Mouse (Mus musculus) myocyte (in vitro differentiated cells): Measurements from ENCODE around the gene Gm49776. TPM values are rescaled to one million over a fixed set of nuclear protein-coding genes. Genes with fewer than 3 reads are reported as not detected.

Experiments used
- H3K27me3 ChIP-seq: one replicate; pipeline ENCODE4 v1.6.1; 2011; ENCODE audit not compliant: control insufficient read depth, insufficient read depth, insufficient read length
- H3K36me3 ChIP-seq: one replicate; pipeline ENCODE4 v1.6.1; 2011; ENCODE audit not compliant: control insufficient read depth, insufficient read depth
- H3K4me2 ChIP-seq: one replicate; pipeline ENCODE4 v1.6.1; 2011; ENCODE audit warnings: low read depth, control low read depth
- H3K4me3 ChIP-seq: one replicate; pipeline ENCODE4 v1.5.1; 2011; ENCODE audit warnings: mild to moderate bottlenecking, control low read depth, moderate library complexity
- H3K79me2 ChIP-seq: one replicate; pipeline ENCODE4 v1.6.1; 2011; ENCODE audit not compliant: control insufficient read depth, insufficient read depth
- H3ac ChIP-seq: one replicate; pipeline ENCODE4 v1.6.1; 2011; ENCODE audit not compliant: control insufficient read depth, insufficient read length
- CEBPB ChIP-seq: IDR thresholded peaks from 2 replicates; pipeline ENCODE4 v1.6.1; 2011; ENCODE audit warnings: mild to moderate bottlenecking, moderate library complexity; ENCODE audit not compliant: poor library complexity, insufficient read depth, severe bottlenecking
- E2F4 ChIP-seq: IDR thresholded peaks from one replicate; pipeline ENCODE4 v1.6.1; 2011; ENCODE audit warnings: mild to moderate bottlenecking, control low read depth, moderate library complexity; ENCODE audit not compliant: insufficient read depth
- MAX ChIP-seq: IDR thresholded peaks from one replicate; pipeline ENCODE4 v1.6.1; 2011; ENCODE audit warnings: low read depth, mild to moderate bottlenecking, control low read depth
- MYOD1 ChIP-seq, 3 experiments: IDR thresholded peaks; one replicate each; pipeline ENCODE4 v1.6.1; 2011; ENCODE audit warnings: control low read depth in 2 of 3, low read depth in 2 of 3, mild to moderate bottlenecking in 2 of 3, moderate library complexity in 1 of 3; ENCODE audit not compliant: insufficient read length in 2 of 3, control insufficient read depth in 1 of 3
- MYOG ChIP-seq, 3 experiments: IDR thresholded peaks; one replicate each; pipeline ENCODE4 v1.6.1; 2011; ENCODE audit warnings: control low read depth in 2 of 3, low read depth in 2 of 3, mild to moderate bottlenecking in 2 of 3; ENCODE audit not compliant: insufficient read length in 2 of 3, control insufficient read depth in 1 of 3, insufficient read depth in 1 of 3
- POLR2A ChIP-seq: IDR thresholded peaks from one replicate; pipeline ENCODE4 v1.6.1; 2011; ENCODE audit warnings: low read depth, mild to moderate bottlenecking, control low read depth, moderate library complexity; ENCODE audit not compliant: insufficient read length
- POLR2AphosphoS2 ChIP-seq: IDR thresholded peaks from one replicate; pipeline ENCODE4 v1.6.1; 2011; ENCODE audit warnings: low read depth, control low read depth; ENCODE audit not compliant: insufficient read length
- REST ChIP-seq: IDR thresholded peaks from one replicate; pipeline ENCODE4 v1.6.1; 2011; ENCODE audit warnings: mild to moderate bottlenecking, control low read depth, moderate library complexity; ENCODE audit not compliant: insufficient read depth, insufficient read length
- SRF ChIP-seq: IDR thresholded peaks from one replicate; pipeline ENCODE4 v1.6.1; 2011; ENCODE audit warnings: low read depth; ENCODE audit not compliant: control insufficient read depth, insufficient read length
- TCF12 ChIP-seq: IDR thresholded peaks from one replicate; pipeline ENCODE4 v1.6.1; 2011; ENCODE audit warnings: mild to moderate bottlenecking, control low read depth; ENCODE audit not compliant: poor library complexity, insufficient read depth, severe bottlenecking
- TCF3 ChIP-seq: IDR thresholded peaks from one replicate; pipeline ENCODE4 v1.6.1; 2011; ENCODE audit warnings: low read depth, control low read depth; ENCODE audit not compliant: insufficient read length
- USF1 ChIP-seq: IDR thresholded peaks from one replicate; pipeline ENCODE4 v1.6.1; 2011; ENCODE audit warnings: low read depth, mild to moderate bottlenecking, control low read depth, moderate library complexity
- polyA plus RNA-seq: library from polyadenylated mRNA; unstranded; fragments of >200 nt; fragmentation: generic; extraction: Trizol; gene quantifications from one replicate; pipeline ENCODE4 v1.2.1, GENCODE M21; 2012; ENCODE audit warnings: missing spikeins

Gm49776 gene
- polyA plus RNA-seq, 1 experiment = 0.08 TPM

GRCm38 (mm10) chr16:18229622-18230021 is 28.5 kb downstream of the Gm49776 start:
- peaks cover 5% of the 10 kb centered on the region for H3K36me3 ChIP-seq
- H3K4me3 ChIP-seq = no peak overlapping the region
- H3K4me2 ChIP-seq = peak overlapping the region; percentile 66
- TF ChIP-seq MYOG (IDR thresholded peaks at IDR 0.05; ENCODE audit: control insufficient read depth in 1 of 3, insufficient read depth in 1 of 3, insufficient read length in 2 of 3, low read depth in 2 of 3) (no peak), MYOD1 (IDR thresholded peaks at IDR 0.05; ENCODE audit: control insufficient read depth in 1 of 3, insufficient read length in 2 of 3, low read depth in 2 of 3) (peak in 1 of 3 experiments; percentile 35)
- H3ac ChIP-seq = no peak overlapping the region
- peaks cover 53% of the 10 kb centered on the region for H3K79me2 ChIP-seq
- no peaks in the 10 kb centered on the region for H3K27me3 ChIP-seq

GRCm38 (mm10) chr16:18228856-18229255 is 29.3 kb downstream of the Gm49776 start:
- Histone ChIP-seq H3K79me2 (peaks cover 46% of the 10 kb centered on the region), H3K27me3 (no peaks in the 10 kb centered on the region), H3K4me3 (no peak overlapping the region), H3ac (no peak overlapping the region), H3K4me2 (peak overlapping the region; percentile 46), H3K36me3 (peaks cover 5% of the 10 kb centered on the region)
- no peak for TF ChIP-seq CEBPB
- TF ChIP-seq POLR2AphosphoS2 = no peak
- no peak for TF ChIP-seq MAX
- no peak for TF ChIP-seq MYOD1 (IDR thresholded peaks at IDR 0.05; ENCODE audit: control insufficient read depth in 1 of 3, insufficient read length in 2 of 3, low read depth in 2 of 3)
- no peak for TF ChIP-seq USF1
- TF ChIP-seq E2F4 = no peak
- no peak for TF ChIP-seq TCF12
- TF ChIP-seq TCF3 = no peak
- TF ChIP-seq SRF = no peak
- TF ChIP-seq POLR2A = no peak
- no peak for TF ChIP-seq REST
- TF ChIP-seq MYOG (IDR thresholded peaks at IDR 0.05; ENCODE audit: control insufficient read depth in 1 of 3, insufficient read depth in 1 of 3, insufficient read length in 2 of 3, low read depth in 2 of 3) = no peak

- peaks cover 38% of the 10 kb centered on the region for H3K79me2 ChIP-seq
- peaks cover 5% of the 10 kb centered on the region for H3K36me3 ChIP-seq
- H3K27me3 ChIP-seq = no peaks in the 10 kb centered on the region
- H3ac ChIP-seq = no peak overlapping the region
- H3K4me3 ChIP-seq = no peak overlapping the region
- H3K4me2 ChIP-seq = no peak overlapping the region
- TF ChIP-seq E2F4 (no peak), USF1 (no peak), SRF (no peak), REST (no peak), TCF3 (no peak), POLR2A (no peak), POLR2AphosphoS2 (no peak), MYOD1 (IDR thresholded peaks at IDR 0.05; ENCODE audit: control insufficient read depth in 1 of 3, insufficient read length in 2 of 3, low read depth in 2 of 3) (no peak), TCF12 (no peak), CEBPB (no peak), MAX (no peak)
Observed at GRCm38 (mm10) chr16:18227897-18228422, 30.2 kb downstream of the Gm49776 start.

DNA sequence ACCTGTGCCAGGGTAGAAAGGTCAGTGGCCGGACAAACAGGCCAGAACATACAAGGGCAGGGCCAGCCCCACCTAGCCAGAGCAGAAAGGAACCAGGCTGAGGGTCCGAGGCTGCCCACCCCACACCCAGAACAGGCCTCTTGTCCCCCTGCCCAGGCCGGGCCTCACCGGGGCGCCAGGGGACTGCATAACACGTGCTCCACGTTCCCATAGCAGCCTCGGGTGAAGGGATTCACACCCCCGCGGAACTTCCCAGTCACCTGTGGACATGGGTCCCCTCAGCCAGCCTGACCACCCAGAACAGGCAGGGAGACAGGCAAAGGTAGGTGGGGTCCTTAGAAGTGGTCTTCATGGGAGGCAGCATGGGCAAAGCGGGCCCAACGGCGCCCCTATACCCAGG is 30.9 kb downstream of the Gm49776 start:
- H3K36me3 ChIP-seq = peaks cover 5% of the 10 kb centered on the region
- no peaks in the 10 kb centered on the region for H3K27me3 ChIP-seq
- no peak overlapping the region for H3ac ChIP-seq
- peaks cover 34% of the 10 kb centered on the region for H3K79me2 ChIP-seq
- no peak overlapping the region for H3K4me3 ChIP-seq
- TF ChIP-seq E2F4 (no peak), TCF3 (no peak), MYOG (IDR thresholded peaks at IDR 0.05; ENCODE audit: control insufficient read depth in 1 of 3, insufficient read depth in 1 of 3, insufficient read length in 2 of 3, low read depth in 2 of 3) (no peak), TCF12 (no peak), MAX (no peak), MYOD1 (IDR thresholded peaks at IDR 0.05; ENCODE audit: control insufficient read depth in 1 of 3, insufficient read length in 2 of 3, low read depth in 2 of 3) (no peak), REST (no peak)
- H3K4me2 ChIP-seq = no peak overlapping the region

DNA sequence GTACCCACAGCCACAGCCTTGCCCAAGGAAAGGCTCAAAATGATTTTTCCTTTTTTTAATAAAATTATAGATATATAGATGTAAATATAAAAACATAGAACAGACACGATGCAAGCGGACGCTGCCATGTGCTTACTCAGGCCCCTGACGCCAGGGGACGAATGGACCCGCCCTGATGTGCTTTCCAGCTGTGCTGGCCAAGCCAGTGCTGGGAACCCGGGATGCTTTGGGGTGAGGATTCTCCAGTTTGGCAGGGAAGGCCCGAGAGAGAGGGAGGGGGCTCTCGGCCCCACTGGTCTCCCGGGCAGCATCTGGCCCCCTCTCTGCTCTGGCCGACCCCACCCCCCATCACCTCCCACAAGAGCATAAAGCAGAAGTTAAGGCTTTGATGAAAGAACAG is 35.9 kb downstream of the Gm49776 start:
- Histone ChIP-seq H3K79me2 (no peaks in the 10 kb centered on the region), H3K27me3 (no peaks in the 10 kb centered on the region), H3K4me3 (no peak overlapping the region), H3K4me2 (no peak overlapping the region), H3ac (no peak overlapping the region), H3K36me3 (peaks cover 5% of the 10 kb centered on the region)
- TF ChIP-seq MAX (no peak), REST (no peak), CEBPB (no peak), TCF3 (no peak), E2F4 (no peak), TCF12 (no peak), USF1 (no peak), MYOG (IDR thresholded peaks at IDR 0.05; ENCODE audit: control insufficient read depth in 1 of 3, insufficient read depth in 1 of 3, insufficient read length in 2 of 3, low read depth in 2 of 3) (no peak), MYOD1 (IDR thresholded peaks at IDR 0.05; ENCODE audit: control insufficient read depth in 1 of 3, insufficient read length in 2 of 3, low read depth in 2 of 3) (no peak), SRF (no peak), POLR2A (no peak), POLR2AphosphoS2 (no peak)
